Mouse (Mus musculus) lung, embryonic 14.5 days (tissue): Measurements from ENCODE around the gene Olfr1295. TPM values are rescaled to one million over a fixed set of nuclear protein-coding genes. Genes with fewer than 3 reads are reported as not detected.

Source experiments
- ATAC-seq: fragments of 200-750 bp; cut with Nextera tagmentation; 2 replicates; pipeline ENCODE4 v1.8.0; 2017; ENCODE audit warnings: mild to moderate bottlenecking, moderate TSS enrichment, moderate library complexity; ENCODE audit not compliant: insufficient read depth
- DNase-seq: peaks from one replicate; pipeline ENCODE4 v3.0.0-alpha.2; 2015
- H3K27ac ChIP-seq: fragments of 300-500 bp; sonication (generic); 2 replicates; pipeline ENCODE4 v1.5.1; 2014; ENCODE audit warnings: low read depth, mild to moderate bottlenecking, moderate library complexity
- H3K27me3 ChIP-seq: fragments of 300-500 bp; sonication (generic); 2 replicates; pipeline ENCODE4 v1.6.1; 2014; ENCODE audit warnings: low read length, control low read depth; ENCODE audit not compliant: insufficient read depth
- H3K36me3 ChIP-seq: fragments of 300-500 bp; sonication (generic); 2 replicates; pipeline ENCODE4 v1.6.1; 2014; ENCODE audit warnings: control low read depth; ENCODE audit not compliant: insufficient read depth
- H3K4me1 ChIP-seq: fragments of 300-500 bp; sonication (generic); 2 replicates; pipeline ENCODE4 v1.6.1; 2014; ENCODE audit warnings: antibody characterized with exemption, control low read depth; ENCODE audit not compliant: insufficient read depth
- H3K4me2 ChIP-seq: fragments of 300-500 bp; sonication (generic); 2 replicates; pipeline ENCODE4 v1.6.1; 2014; ENCODE audit warnings: mild to moderate bottlenecking
- H3K4me3 ChIP-seq: fragments of 300-500 bp; sonication (generic); 2 replicates; pipeline ENCODE4 v1.5.1; 2014; ENCODE audit warnings: low read depth, low read length
- H3K9ac ChIP-seq: fragments of 300-500 bp; sonication (generic); 2 replicates; pipeline ENCODE4 v1.6.1; 2014
- H3K9me3 ChIP-seq: fragments of 300-500 bp; sonication (generic); 2 replicates; pipeline ENCODE4 v1.6.1; 2016; ENCODE audit warnings: low read depth, low read length, control low read depth
- CTCF ChIP-seq: IDR thresholded peaks from 2 replicates; pipeline ENCODE4 v1.5.1; 2016; ENCODE audit warnings: antibody characterized with exemption, low read depth
- WGBS: fragments of 180-500 bp; shearing (Covaris S2); extraction: QIAGEN DNeasy Blood & Tissue Kit; methylation state at CpG from one replicate; pipeline ENCODE4 v1.1.7; 2014; 5-methylcytosine and 5-hydroxymethylcytosine counted together
- polyA plus RNA-seq: library from polyadenylated mRNA; unstranded; fragments of >200 nt; fragmentation: Nextera tagmentation; extraction: Ambion mirVana; gene quantifications from 2 replicates; pipeline ENCODE4 v1.2.1, GENCODE M21; 2014

Olfr1295 gene
- polyA plus RNA-seq, result not detected in 2 replicates

DNA sequence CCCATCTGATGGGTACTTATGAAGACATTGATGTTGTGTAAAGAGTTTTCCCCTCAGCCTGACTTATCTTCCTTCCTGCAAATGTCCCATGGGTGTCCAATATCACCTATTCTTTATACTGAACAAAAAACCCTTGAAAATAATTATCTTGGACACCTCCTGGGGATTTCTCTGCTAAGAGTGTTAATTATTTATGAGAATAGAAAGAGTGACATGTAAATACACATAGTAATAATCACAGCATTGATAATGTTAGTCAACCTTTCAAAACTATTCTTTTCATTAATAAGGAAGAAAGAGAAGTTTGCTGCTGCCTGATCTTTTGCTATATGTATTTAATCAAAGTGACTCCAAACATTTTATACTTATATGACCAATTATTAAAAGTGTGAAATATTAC is at the start of gene Olfr1295:
Gene Olfr1295 (minus strand): TSS at position 101 of the 400 bp plus-strand sequence.
- Histone ChIP-seq H3K36me3 (no peaks in the 10 kb centered on the region), H3K9ac (no peak within 1 kb of the TSS), H3K9me3 (no peaks in the 10 kb centered on the region), H3K4me2 (no peak within 1 kb of the TSS), H3K27me3 (no peaks in the 10 kb centered on the region), H3K27ac (no peak within 1 kb of the TSS), H3K4me1 (no peaks in the 10 kb centered on the region), H3K4me3 (no peak within 1 kb of the TSS)
- no peak for TF ChIP-seq CTCF
- DNase-seq, result no peak
- no peak for ATAC-seq

DNA sequence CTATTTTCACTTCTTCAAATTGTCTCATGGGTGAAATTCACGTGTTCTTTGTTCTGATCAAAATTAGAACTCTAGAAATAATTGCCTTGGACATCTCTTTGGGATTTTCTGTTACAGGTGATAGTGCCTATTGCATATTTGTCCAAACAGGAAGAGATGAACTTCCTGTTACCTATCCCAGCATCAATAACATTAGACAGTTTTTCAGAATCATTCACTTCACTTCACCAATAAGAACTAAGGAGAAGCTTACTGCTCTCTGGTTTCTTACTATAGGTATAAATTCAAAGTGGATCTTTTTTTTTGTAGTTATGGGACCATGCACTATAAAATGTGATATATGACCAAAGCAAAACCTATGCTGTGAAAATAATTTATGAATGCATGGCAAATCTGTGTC is 29.3 kb downstream of the Olfr1295 start, which contains the start of gene Olfr1294:
Gene Olfr1294 (minus strand): TSS at position 101 of the 400 bp plus-strand sequence.
- H3K27me3 ChIP-seq, result no peaks in the 10 kb centered on the region
- H3K27ac ChIP-seq, result no peak within 1 kb of the TSS
- H3K9ac ChIP-seq, result no peak within 1 kb of the TSS
- no peak within 1 kb of the TSS for H3K4me3 ChIP-seq
- no peaks in the 10 kb centered on the region for H3K9me3 ChIP-seq
- 45% methylated on average over 1 of the region's 1 CpGs for WGBS
- H3K36me3 ChIP-seq, result no peaks in the 10 kb centered on the region
- DNase-seq (no peak), ATAC-seq (no peak)
- H3K4me1 ChIP-seq, result no peaks in the 10 kb centered on the region
- H3K4me2 ChIP-seq, result no peak within 1 kb of the TSS
- TF ChIP-seq CTCF, result no peak

DNA sequence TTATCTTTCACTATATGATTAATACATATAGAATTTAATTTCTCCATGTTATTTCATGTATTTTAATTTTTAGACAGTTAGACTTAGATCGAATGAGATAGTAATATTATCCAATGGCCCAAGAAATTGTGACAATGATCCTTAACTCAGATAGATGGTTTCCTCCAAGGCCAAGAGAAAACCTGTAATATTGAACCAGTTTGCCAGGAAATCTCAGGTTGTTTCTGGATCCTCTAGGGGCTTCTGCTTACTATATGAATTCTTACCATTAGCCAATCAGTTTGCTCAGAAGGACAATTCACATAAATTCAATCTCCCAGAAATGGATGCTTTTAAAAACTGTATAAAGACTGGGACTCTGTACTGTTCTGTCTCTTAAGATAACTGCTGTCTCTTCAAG is 44.6 kb downstream of the Olfr1295 start, which contains the start of gene Olfr1293-ps:
Gene Olfr1293-ps (plus strand): TSS at position 301 of the 400 bp plus-strand sequence.
- no peak within 1 kb of the TSS for H3K27ac ChIP-seq
- ATAC-seq, result no peak
- DNase-seq, result no peak
- H3K27me3 ChIP-seq, result no peaks in the 10 kb centered on the region
- H3K4me2 ChIP-seq, result no peak within 1 kb of the TSS
- H3K4me1 ChIP-seq, result no peaks in the 10 kb centered on the region
- no peak within 1 kb of the TSS for H3K9ac ChIP-seq
- H3K9me3 ChIP-seq, result no peaks in the 10 kb centered on the region
- WGBS, result 88% methylated on average over 1 of the region's 1 CpGs
- TF ChIP-seq CTCF, result no peak
- no peaks in the 10 kb centered on the region for H3K36me3 ChIP-seq
- no peak within 1 kb of the TSS for H3K4me3 ChIP-seq

DNA sequence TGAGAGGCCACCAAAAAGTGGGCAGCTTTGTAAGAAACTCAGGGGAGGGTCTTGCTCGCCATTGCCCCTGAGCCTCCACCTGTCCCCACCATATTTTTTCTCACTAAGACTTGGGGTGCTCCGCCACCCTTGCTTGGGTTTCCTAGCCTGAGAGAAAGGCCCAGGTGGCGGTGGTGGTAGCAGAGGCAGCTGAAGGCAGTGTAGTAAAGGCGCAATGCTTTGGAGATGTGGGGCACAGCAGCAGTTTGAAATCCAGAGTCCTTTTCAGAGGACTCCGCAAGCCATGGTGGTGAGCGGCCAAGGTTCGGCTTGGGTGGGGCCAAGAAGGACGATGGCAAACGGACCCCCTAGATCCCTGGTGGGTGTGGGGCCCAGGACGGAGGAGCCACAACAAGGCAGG is 52.0 kb downstream of the Olfr1295 start:
- no peak for DNase-seq
- Histone ChIP-seq H3K9me3 (no peaks in the 10 kb centered on the region; the same call in 1 of the 2 replicates), H3K4me2 (no peak overlapping the region), H3K4me1 (no peaks in the 10 kb centered on the region), H3K36me3 (no peaks in the 10 kb centered on the region), H3K9ac (no peak overlapping the region), H3K27me3 (no peaks in the 10 kb centered on the region), H3K27ac (no peak overlapping the region), H3K4me3 (no peak overlapping the region)
- 88% methylated on average over 10 of the region's 10 CpGs for WGBS
- TF ChIP-seq CTCF, result no peak
- ATAC-seq, result no peak

Other genes starting within 250 kb of the Olfr1295 start
- gene Olfr1281, start 243.2 kb downstream of the Olfr1295 start, polyA plus RNA-seq, result not detected in 2 replicates
- gene Olfr1282, start 233.6 kb downstream of the Olfr1295 start, polyA plus RNA-seq, result not detected in 2 replicates
- not detected in 2 replicates for gene Olfr1283, start 202.9 kb downstream of the Olfr1295 start, polyA plus RNA-seq
- not detected in 2 replicates for gene Olfr1284, start 194.2 kb downstream of the Olfr1295 start, polyA plus RNA-seq
- gene Olfr1286, start 146.6 kb downstream of the Olfr1295 start, polyA plus RNA-seq, result not detected in 2 replicates
- gene Olfr1287, start 120.5 kb downstream of the Olfr1295 start, polyA plus RNA-seq, result not detected in 2 replicates
- gene Olfr1288, start 95.6 kb downstream of the Olfr1295 start, polyA plus RNA-seq, result not detected in 2 replicates
- gene Olfr1289, start 88.9 kb downstream of the Olfr1295 start, polyA plus RNA-seq, result not detected in 2 replicates
- not detected in 2 replicates for gene Olfr1290, start 75.9 kb downstream of the Olfr1295 start, polyA plus RNA-seq
- gene Olfr1291-ps1, start 72.5 kb downstream of the Olfr1295 start, polyA plus RNA-seq, result not detected in 2 replicates
- gene Olfr1293-ps, start 44.5 kb downstream of the Olfr1295 start, polyA plus RNA-seq, result not detected in 2 replicates
- gene Olfr1294, start 29.4 kb downstream of the Olfr1295 start, polyA plus RNA-seq, result not detected in 2 replicates
- gene Olfr1297, start 56.8 kb upstream of the Olfr1295 start, polyA plus RNA-seq, result not detected in 2 replicates
- not detected in 2 replicates for gene Olfr1298, start 79.5 kb upstream of the Olfr1295 start, polyA plus RNA-seq
- gene Olfr1299, start 91.7 kb upstream of the Olfr1295 start, polyA plus RNA-seq, result not detected in 2 replicates
- not detected in 2 replicates for gene Olfr1301, start 181.3 kb upstream of the Olfr1295 start, polyA plus RNA-seq
- not detected in 2 replicates for gene Olfr1302, start 207.7 kb upstream of the Olfr1295 start, polyA plus RNA-seq